Mouse (Mus musculus) heart, embryonic 15.5 days (tissue): ENCODE measurements around the gene Gm128. TPM values are rescaled to one million over a fixed set of nuclear protein-coding genes. Genes with fewer than 3 reads are reported as not detected.

Experiments
- ATAC-seq: fragments of 200-750 bp; cut with Nextera tagmentation; replicated peaks from 2 replicates; pipeline ENCODE4 v1.8.0; 2017; ENCODE audit warnings: low read depth, moderate TSS enrichment; ENCODE audit not compliant: insufficient number of reproducible peaks, insufficient read depth, low FRiP score
- H3K27ac ChIP-seq: fragments of 300-500 bp; sonication (generic); 2 replicates; pipeline ENCODE4 v1.5.1; 2015; ENCODE audit warnings: mild to moderate bottlenecking, inconsistent platforms
- H3K27me3 ChIP-seq: fragments of 300-500 bp; sonication (generic); 2 replicates; pipeline ENCODE4 v1.6.1; 2015; ENCODE audit warnings: inconsistent platforms
- H3K36me3 ChIP-seq: fragments of 300-500 bp; sonication (generic); 2 replicates; pipeline ENCODE4 v1.6.1; 2015; ENCODE audit warnings: mild to moderate bottlenecking, inconsistent platforms
- H3K4me1 ChIP-seq: fragments of 300-500 bp; sonication (generic); replicated peaks from 2 replicates; pipeline ENCODE4 v1.6.1; 2015; ENCODE audit warnings: inconsistent platforms
- H3K4me2 ChIP-seq: fragments of 300-500 bp; sonication (generic); 2 replicates; pipeline ENCODE4 v1.6.1; 2015; ENCODE audit warnings: inconsistent platforms, mild to moderate bottlenecking, moderate library complexity
- H3K4me3 ChIP-seq: fragments of 300-500 bp; sonication (generic); 2 replicates; pipeline ENCODE4 v1.5.1; 2015; ENCODE audit warnings: mild to moderate bottlenecking, inconsistent platforms
- H3K9ac ChIP-seq: fragments of 300-500 bp; sonication (generic); 2 replicates; pipeline ENCODE4 v1.6.1; 2015; ENCODE audit warnings: mild to moderate bottlenecking, inconsistent platforms
- H3K9me3 ChIP-seq: fragments of 300-500 bp; sonication (generic); replicated peaks from 2 replicates; pipeline ENCODE4 v1.6.1; 2016; ENCODE audit warnings: inconsistent platforms
- WGBS: fragments of 180-500 bp; shearing (Covaris S2); methylation state at CpG from one replicate; pipeline ENCODE4 v1.1.7; 2015; ENCODE audit warnings: mixed read lengths; 5-methylcytosine and 5-hydroxymethylcytosine counted together
- polyA plus RNA-seq: library from polyadenylated mRNA; unstranded; fragments of >200 nt; fragmentation: Nextera tagmentation; extraction: Ambion mirVana; gene quantifications from 2 replicates; pipeline ENCODE4 v1.2.1, GENCODE M21; 2015

Gm128 gene
- 0.38 and 0.55 TPM in 2 replicates for polyA plus RNA-seq

DNA sequence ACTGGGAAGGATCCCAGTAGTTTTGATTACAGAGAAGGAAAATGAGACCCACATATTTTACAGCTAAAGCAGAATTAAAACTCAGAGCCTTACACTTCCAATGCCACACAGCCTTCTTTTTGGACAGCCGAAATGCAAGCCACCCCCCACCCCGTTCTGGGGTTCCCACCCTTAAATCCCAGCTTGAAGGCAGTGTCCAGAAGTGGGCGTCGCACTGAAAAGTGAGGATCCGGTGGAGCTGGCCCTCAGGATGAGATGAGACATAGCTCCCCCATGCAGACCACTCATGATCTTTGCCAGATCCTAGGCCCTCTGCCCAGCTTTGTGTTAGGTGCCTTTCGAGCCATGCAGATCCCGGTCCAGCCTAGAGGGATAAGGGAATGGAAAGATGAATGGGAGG lies at the start of gene Gm128:
Gm128 (minus strand) TSS at position 101 of the 400 bp plus-strand sequence.
- Histone ChIP-seq H3K4me3 (peak within 1 kb of the TSS; percentile 18; the same call in 1 of the 2 replicates), H3K9ac (peak within 1 kb of the TSS; percentile 43), H3K27ac (no peak within 1 kb of the TSS), H3K4me1 (peaks cover 19% of the 10 kb centered on the region), H3K36me3 (peaks cover under 1% of the 10 kb centered on the region; the same call in 1 of the 2 replicates), H3K9me3 (no peaks in the 10 kb centered on the region), H3K27me3 (no peaks in the 10 kb centered on the region), H3K4me2 (peak within 1 kb of the TSS; percentile 43)
- WGBS: 71% methylated on average over 7 of the region's 7 CpGs
- no peak for ATAC-seq

DNA sequence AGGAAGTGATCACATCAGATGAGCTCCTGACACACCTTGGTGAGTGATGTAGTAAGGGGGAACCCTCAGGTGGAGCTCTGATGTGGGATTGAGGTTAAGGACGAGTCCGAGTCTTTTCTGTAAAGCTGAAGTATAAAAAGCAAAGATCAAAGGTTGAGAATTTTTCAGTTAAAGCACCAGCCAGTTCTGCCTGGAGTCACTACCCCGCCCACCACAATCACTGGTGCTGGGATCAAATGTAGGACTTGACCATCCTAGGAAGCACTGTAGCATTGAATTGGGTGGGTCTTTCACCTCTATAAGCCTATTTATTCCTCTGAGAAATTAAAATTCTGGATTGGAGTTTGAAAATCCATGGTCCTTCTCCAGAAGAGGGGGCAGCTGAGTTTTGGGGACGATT lies 49.6 kb upstream of the Gm128 start:
- WGBS: 76% methylated on average over 4 of the region's 4 CpGs
- Histone ChIP-seq H3K4me2 (no peak overlapping the region), H3K9ac (no peak overlapping the region), H3K27me3 (no peaks in the 10 kb centered on the region), H3K4me3 (no peak overlapping the region), H3K9me3 (no peaks in the 10 kb centered on the region), H3K4me1 (peaks cover 3% of the 10 kb centered on the region; the same call in 1 of the 2 replicates), H3K27ac (no peak overlapping the region), H3K36me3 (peaks cover 35% of the 10 kb centered on the region; the same call in 1 of the 2 replicates)
- no peak for ATAC-seq

DNA sequence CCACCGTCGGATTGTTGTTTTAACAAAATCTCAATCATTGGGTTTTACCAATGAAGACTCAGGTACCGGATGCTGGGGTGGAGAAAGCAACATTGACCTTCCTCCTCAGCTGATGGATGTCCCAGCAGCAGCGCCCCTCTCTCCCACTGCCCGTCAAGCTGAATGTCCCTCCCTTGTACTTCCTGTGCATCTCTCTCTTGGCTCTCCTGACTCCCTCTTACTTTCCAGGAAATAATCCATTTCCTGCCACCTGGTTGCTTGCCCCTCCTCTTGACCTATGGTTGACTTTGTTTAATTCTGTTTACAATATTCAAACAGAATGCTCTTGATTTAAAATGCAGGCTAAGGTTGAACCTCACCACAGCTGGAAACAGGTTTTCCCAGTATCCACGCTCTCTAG lies 48.8 kb upstream of the Gm128 start:
- no peaks in the 10 kb centered on the region for H3K4me1 ChIP-seq
- peaks cover 32% of the 10 kb centered on the region; the same call in 1 of the 2 replicates for H3K36me3 ChIP-seq
- 77% methylated on average over 6 of the region's 6 CpGs for WGBS
- H3K27me3 ChIP-seq: no peaks in the 10 kb centered on the region
- no peak overlapping the region for H3K4me3 ChIP-seq
- H3K27ac ChIP-seq: no peak overlapping the region
- ATAC-seq: no peak
- H3K4me2 ChIP-seq: no peak overlapping the region
- H3K9ac ChIP-seq: no peak overlapping the region
- no peaks in the 10 kb centered on the region for H3K9me3 ChIP-seq

DNA sequence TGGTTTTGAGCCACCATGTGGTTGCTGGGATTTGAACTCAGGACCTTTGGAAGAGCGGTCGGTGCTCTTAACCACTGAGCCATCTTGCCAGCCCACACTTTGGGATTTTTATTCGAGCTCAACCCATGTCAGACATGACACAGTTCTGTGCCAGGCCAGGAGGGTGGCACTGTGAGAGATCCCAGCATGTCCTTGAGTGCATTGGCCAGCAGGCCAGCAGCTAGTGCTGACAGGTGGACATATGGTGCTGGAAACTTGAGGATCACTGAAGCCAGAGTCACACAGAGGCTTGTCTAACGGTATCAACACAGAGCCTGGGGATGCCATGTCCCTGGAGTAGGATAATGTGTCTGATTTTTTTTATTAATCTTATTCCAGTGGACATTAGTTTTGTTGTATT lies 48.0 kb upstream of the Gm128 start:
- no peaks in the 10 kb centered on the region for H3K27me3 ChIP-seq
- H3K27ac ChIP-seq: no peak overlapping the region
- H3K4me1 ChIP-seq: peaks cover 6% of the 10 kb centered on the region; the same call in 1 of the 2 replicates
- no peaks in the 10 kb centered on the region for H3K9me3 ChIP-seq
- WGBS: 81% methylated on average over 4 of the region's 4 CpGs
- H3K4me2 ChIP-seq: no peak overlapping the region
- peaks cover 24% of the 10 kb centered on the region; the same call in 1 of the 2 replicates for H3K36me3 ChIP-seq
- H3K4me3 ChIP-seq: no peak overlapping the region
- ATAC-seq: no peak
- no peak overlapping the region for H3K9ac ChIP-seq

DNA sequence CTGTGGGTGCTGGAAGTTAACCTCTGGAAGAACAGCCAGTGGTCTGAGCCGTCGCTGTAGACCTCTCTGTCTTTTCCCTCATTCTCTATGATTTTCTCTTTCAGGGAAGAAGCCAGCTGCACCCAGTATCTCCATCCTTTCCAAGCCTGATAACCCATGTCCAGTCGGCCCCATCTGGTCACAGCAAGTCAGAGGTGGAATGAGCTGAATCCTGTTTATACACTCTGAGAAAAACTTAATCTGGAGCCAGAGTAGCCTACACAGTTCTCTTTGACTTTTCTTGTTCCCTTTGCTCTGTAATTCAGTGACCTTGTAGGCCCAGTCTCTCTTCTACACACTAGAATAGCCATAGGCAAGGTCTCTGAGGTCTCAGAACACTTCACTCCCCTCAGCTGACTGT lies 46.1 kb upstream of the Gm128 start:
- no peak for ATAC-seq
- Histone ChIP-seq H3K4me2 (no peak overlapping the region), H3K4me1 (peaks cover 16% of the 10 kb centered on the region), H3K27ac (no peak overlapping the region), H3K4me3 (no peak overlapping the region), H3K36me3 (peaks cover 9% of the 10 kb centered on the region; the same call in 1 of the 2 replicates), H3K9me3 (no peaks in the 10 kb centered on the region), H3K9ac (no peak overlapping the region), H3K27me3 (no peaks in the 10 kb centered on the region)
- 77% methylated on average over 3 of the region's 3 CpGs for WGBS

DNA sequence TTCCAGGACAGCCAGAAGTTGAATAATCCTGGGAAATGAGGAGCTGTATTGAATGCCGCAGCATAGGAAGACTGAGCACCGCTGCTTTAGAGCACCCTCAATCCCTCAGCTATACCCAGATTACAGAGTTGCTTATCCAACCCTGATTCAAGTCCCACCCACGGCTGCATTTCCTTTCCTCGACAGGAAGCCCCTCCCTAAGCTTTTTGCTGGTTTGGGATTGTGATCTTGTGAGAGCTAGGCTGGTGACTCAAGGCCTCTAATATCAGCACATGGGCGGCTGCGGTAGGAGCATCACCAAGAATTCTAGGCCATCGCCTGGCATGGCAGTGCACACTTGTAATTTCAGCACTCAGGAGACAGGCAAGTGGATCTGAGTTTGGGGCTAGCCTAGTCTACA lies 45.1 kb upstream of the Gm128 start:
- Histone ChIP-seq H3K36me3 (peaks cover 6% of the 10 kb centered on the region; the same call in 1 of the 2 replicates), H3K27ac (no peak overlapping the region), H3K9ac (no peak overlapping the region), H3K9me3 (no peaks in the 10 kb centered on the region), H3K4me3 (no peak overlapping the region), H3K27me3 (no peaks in the 10 kb centered on the region), H3K4me2 (no peak overlapping the region), H3K4me1 (peaks cover 16% of the 10 kb centered on the region)
- 75% methylated on average over 7 of the region's 7 CpGs for WGBS
- no peak for ATAC-seq

DNA sequence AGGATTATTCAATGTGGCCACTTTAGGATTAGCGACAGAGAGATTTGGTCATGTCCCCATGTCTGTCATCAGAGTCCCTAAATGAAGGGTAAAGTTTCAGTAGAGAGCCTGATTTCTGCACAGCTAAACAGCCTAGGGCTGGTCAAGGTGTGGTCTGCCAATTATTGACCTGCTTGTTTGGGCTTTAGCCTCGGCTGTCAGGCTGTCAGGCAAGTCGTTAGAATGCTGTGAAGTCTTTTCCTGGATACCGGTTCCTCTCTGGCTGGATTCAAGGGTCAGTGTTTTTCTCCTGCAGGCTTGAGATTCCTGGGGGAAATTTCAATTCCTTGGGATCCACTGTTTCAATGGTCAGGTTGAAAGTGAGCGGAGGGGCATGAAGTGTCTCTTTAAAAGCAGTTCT lies 44.6 kb upstream of the Gm128 start:
- Histone ChIP-seq H3K36me3 (peaks cover 6% of the 10 kb centered on the region; the same call in 1 of the 2 replicates), H3K4me1 (peaks cover 16% of the 10 kb centered on the region), H3K27me3 (no peaks in the 10 kb centered on the region), H3K4me3 (no peak overlapping the region), H3K4me2 (no peak overlapping the region), H3K27ac (no peak overlapping the region), H3K9me3 (no peaks in the 10 kb centered on the region), H3K9ac (no peak overlapping the region)
- no peak for ATAC-seq
- 66% methylated on average over 5 of the region's 5 CpGs for WGBS

DNA sequence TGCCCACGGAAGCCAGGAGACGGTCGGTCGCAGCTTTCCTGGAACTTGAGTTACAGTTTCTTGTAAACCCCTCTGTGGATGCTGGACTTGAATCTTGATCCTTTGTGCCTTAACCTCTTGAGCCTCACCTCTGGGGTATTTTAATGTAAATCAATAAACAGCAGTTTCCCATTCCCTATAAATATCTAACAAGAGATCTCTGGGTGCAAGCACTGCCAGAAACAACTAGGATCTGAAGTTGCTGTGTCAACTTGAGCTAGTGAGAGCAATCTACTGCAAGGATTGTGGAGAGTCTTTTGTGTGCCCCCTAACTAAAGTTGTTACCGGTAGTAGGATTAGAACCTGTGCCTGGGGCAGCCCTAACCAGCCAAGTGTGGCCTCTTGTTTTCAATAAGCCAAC lies 44.0 kb upstream of the Gm128 start:
- Histone ChIP-seq H3K9me3 (no peaks in the 10 kb centered on the region), H3K27ac (no peak overlapping the region), H3K27me3 (no peaks in the 10 kb centered on the region), H3K4me3 (no peak overlapping the region), H3K9ac (no peak overlapping the region), H3K4me1 (peaks cover 19% of the 10 kb centered on the region), H3K4me2 (no peak overlapping the region), H3K36me3 (peaks cover 6% of the 10 kb centered on the region; the same call in 1 of the 2 replicates)
- ATAC-seq: no peak
- WGBS: 91% methylated on average over 5 of the region's 5 CpGs

DNA sequence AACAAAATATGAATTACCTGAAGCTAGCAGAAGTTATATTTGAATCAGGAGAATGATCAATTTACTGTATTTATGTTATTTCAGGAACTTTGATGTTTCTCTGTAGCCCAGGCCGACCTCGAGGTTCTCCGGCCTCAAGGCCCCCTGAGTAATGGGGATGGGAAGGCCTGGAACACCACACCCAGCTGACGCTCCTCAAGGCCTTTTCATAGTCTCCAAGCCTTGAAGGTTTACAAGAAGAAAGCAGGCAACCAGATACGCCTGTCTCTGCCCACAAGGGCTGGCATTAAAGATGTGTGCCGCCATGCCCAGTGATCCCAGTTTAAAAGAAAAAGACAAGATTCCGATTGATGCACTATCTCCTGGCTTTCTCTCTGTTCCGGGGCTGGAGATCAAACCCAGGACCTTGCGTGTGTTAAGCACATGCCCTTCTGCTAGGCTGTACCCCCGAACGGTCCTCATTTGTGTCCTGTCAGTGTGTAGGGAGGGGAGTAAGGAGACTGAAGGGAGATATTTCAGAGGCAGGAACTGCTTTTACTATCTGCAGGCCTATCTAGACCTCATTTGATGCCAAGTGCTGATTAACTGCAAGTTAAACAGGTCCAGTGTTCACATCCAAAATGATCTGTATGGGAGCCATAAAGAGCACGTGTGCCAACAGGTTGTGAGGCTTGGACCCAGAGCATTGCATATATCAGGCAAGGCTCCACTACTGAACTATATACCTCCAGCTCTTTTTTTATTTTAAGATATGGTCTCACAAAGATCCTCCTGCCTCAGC lies 43.3 kb upstream of the Gm128 start:
- Histone ChIP-seq H3K9me3 (no peaks in the 10 kb centered on the region), H3K4me3 (peak overlapping the region; percentile 86; the same call in 1 of the 2 replicates), H3K27ac (no peak overlapping the region), H3K4me2 (peak overlapping the region; percentile 87), H3K36me3 (peaks cover 6% of the 10 kb centered on the region; the same call in 1 of the 2 replicates), H3K9ac (no peak overlapping the region), H3K27me3 (no peaks in the 10 kb centered on the region), H3K4me1 (peaks cover 20% of the 10 kb centered on the region)
- no peak for ATAC-seq
- WGBS: 87% methylated on average over 12 of the region's 12 CpGs

DNA sequence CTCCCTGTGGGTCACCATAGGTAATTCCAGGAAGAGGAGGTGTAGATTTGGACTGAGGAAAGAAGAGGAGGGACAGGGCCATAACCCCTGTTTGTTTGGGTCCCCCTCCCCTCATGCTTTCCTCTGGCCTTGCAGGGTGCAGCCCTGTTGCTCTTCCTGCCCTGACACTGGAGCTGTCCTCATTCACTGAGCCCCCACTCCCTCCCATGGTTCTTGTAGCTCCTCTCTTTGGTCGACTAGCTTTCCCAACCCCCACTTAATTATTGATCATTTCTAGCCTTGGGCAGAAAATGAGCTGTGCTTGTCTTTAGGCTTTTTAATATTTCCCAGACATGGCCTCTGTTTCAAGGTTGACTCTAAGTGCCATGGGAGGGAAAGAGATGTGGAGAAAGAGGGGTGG lies 42.7 kb upstream of the Gm128 start:
- peaks cover 20% of the 10 kb centered on the region for H3K4me1 ChIP-seq
- peak overlapping the region; percentile 98 for H3K27ac ChIP-seq
- no peaks in the 10 kb centered on the region for H3K9me3 ChIP-seq
- H3K4me3 ChIP-seq: peak overlapping the region; percentile 86
- no peaks in the 10 kb centered on the region for H3K27me3 ChIP-seq
- no peak for ATAC-seq
- peaks cover 6% of the 10 kb centered on the region; the same call in 1 of the 2 replicates for H3K36me3 ChIP-seq
- 26% methylated on average over 1 of the region's 1 CpGs for WGBS
- peak overlapping the region; percentile 86; the same call in 1 of the 2 replicates for H3K9ac ChIP-seq
- H3K4me2 ChIP-seq: peak overlapping the region; percentile 87

DNA sequence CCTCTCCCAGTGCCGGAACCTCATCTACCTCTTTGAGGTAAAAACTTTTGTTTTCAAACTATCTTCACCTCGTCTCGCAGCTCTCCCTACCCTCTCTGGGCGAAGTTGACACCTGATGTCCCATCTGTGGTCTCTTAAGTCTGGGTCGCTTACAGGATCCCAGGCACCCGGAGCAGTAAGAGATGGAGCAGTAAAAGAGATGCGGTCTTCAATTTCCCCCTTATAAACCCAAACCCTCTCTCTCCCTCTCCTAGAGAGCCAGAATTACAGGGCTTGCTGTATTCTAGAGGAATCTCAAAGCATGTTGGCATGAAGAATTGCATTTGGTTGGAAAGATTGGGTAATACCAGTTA lies 42.2 kb upstream of the Gm128 start:
- H3K9ac ChIP-seq: peak overlapping the region; percentile 86
- H3K36me3 ChIP-seq: peaks cover 6% of the 10 kb centered on the region; the same call in 1 of the 2 replicates
- peak overlapping the region; percentile 86 for H3K4me3 ChIP-seq
- H3K27me3 ChIP-seq: no peaks in the 10 kb centered on the region
- no peak for ATAC-seq
- peak overlapping the region; percentile 87 for H3K4me2 ChIP-seq
- H3K27ac ChIP-seq: peak overlapping the region; percentile 98
- no peaks in the 10 kb centered on the region for H3K9me3 ChIP-seq
- 3% methylated on average over 7 of the region's 7 CpGs for WGBS
- H3K4me1 ChIP-seq: peaks cover 20% of the 10 kb centered on the region
